Mouse (Mus musculus): Measurements from ENCODE around the gene Myo9b.

The Myo9b gene

DNA sequence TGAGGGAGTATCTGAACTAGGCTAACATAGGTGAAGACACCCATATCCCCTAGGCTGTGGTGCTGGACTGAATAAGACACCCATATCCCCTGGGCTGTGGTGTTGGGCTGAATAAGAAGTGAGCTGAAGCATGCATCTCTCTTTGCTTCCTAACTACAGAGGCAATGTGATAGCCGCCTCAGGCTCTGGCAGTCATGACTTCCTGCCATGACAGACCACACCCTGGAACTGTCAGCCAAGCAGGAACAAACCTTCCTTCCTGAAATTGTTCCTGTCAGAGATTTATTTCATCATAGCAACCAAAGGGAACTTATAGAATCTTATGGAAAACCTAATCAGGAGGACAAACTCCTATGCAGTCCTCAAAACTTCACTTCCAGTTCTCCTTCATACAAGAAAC lies 115.8 kb downstream of the Myo9b start:
- no peak for DNase-seq (ENCODE audit: low read depth)

DNA sequence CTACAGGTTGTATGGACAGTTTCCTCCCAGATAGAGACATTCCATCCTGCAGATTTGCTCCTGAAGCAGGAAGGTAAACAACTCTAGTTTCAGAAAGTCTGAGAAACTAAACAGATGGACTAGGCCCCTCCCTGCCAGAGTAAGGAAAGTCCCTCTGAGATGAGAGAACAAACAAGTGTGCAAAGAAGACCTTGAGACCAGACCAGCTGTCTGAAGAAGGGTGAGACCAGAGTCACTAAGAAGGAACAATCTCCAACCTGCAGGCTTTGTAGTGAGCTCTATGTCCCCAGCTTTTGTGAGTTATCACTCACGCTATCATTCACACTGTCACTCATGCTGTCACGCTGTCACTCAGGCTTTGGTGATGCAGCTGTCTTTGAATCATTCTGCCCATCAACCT lies 119.2 kb downstream of the Myo9b start:
- no peak for DNase-seq (ENCODE audit: low read depth)

DNA sequence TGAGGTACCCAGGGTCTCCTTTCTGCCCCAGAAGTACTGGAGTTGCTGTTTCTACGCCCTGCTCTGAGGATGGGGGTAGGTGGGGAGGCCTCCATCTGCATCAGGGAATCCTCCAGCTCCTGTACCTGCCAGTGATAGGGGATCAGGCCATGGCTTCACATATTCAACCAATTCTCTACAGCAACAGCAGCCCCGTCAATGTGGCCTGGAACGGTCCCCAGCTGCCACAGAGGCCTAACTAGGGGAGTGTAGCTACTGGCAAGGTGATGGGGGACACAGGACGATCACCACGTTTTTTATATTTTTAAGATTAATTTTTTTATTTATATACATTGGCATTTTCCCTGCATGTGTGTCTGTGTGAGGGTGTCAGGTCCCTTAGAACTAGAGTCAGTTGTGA lies 119.9 kb downstream of the Myo9b start:
- no peak for DNase-seq (ENCODE audit: low read depth)

DNA sequence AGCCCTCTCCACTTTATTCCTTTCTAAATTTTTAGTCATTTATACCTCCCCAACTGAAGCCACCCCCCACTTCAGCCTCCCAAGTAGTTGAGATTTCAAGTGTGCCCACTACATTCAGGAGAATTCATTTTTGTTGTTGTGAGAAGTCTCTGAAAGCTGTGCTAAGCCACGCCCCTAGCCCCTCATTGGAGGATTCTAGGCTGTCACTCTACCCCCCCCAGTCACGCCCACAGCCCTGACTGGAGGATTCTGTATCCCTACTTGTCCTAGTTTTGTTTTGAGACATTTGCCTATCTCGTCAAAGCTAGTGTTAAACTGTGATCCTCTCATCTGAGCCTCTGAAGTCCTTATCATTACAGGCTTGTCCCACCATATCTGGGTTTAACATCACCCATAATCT lies 120.4 kb downstream of the Myo9b start:
- no peak for DNase-seq (ENCODE audit: low read depth)

DNA sequence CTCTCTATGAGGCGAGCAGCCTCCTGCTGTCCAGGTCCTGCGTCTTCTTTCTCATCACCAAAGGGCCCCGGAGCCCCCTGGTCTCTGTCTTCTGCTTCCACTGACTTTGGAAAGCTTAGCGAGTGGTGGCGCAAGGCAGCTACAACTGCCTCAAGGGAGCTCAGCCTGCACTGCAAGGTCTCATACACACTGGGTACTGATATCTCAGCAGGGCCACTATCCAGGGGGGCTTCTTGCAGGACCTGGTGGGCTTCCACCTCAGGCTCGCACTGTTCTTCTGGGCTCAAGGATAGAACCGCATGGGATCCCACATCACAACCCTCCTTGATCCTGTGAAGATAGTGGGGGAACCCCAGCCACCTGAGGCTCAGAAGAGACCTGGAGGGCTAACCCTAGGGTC lies 122.0 kb downstream of the Myo9b start:
- DNase-seq (ENCODE audit: low read depth), result no peak

DNA sequence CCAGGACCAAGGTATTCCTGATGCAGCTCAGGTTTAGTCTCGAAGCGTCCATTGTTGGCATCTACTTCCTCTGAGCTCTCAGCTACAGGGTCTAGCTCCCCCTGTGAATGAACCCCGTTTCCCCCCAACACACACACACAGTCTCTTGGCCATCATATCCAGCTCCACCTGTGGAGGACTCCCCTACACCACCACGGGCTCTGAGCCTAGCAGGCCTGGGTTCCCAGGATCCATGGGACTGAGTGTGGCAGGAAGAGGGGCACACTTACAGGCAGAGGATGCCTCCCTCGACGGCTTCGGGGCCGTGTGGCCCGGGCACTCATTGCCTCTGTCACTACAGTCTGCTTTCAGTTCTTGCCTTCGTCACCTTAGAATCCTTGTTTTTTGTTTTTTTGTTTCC lies 122.6 kb downstream of the Myo9b start:
- no peak for DNase-seq (ENCODE audit: low read depth)

DNA sequence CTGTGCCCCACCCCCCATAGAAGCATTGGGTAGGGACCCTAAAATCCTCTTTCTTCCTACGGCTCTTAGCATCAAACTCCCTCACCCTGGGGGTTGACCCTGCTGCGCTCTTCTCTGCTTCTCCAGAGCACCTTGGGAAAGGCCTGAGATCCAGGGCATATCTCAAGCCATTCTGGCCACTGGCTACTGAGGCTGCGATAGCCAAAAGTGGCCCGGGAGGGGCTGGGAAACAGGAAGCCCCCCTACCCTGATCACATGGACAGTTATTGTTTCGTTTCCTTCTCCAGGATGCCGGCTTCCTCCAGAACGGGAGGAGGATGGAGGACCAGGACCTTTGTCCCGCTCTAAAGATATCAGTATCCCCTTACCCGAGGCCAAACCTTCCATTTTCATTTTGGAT lies 123.1 kb downstream of the Myo9b start, which contains the start of gene Ushbp1:
Ushbp1 (minus strand) TSS at position 174 of the 400 bp plus-strand sequence.
- no peak for DNase-seq (ENCODE audit: low read depth)

DNA sequence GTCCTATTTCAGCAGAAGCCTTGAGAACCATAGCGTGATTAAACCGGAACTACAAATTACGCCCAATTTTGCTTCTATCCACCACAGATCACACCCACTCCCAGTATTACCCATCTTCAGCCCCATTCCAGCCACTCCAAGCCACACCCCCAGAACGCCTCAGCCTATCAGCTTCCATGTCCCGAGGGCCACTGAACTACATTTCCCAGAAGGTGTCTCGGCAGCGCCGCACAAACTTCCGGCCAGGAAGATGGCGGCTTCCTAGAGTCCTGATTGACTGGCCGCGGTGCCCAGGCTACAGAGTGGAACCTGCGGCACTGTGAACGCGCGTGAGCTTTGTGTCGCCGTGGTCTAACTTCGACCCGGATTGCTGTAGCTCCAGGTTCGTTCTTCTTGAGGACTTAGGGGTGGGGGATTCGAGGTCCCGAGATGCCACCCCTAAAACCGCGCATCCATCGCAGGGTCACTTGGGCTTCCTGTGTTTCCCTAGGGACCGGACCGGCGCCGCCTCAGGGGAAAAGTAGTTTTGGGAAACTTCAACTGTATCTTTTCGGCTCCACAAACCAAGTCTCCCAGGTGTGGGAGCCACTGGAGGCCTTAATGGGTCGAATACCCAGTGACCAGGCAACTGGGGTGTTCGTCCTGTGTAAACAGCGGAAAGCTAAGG lies 124.3 kb downstream of the Myo9b start, which contains the start of gene Babam1:
Babam1 (plus strand) TSS at position 223 of the 667 bp plus-strand sequence.
- DNase-seq (ENCODE audit: low read depth), result peak; percentile 97

DNA sequence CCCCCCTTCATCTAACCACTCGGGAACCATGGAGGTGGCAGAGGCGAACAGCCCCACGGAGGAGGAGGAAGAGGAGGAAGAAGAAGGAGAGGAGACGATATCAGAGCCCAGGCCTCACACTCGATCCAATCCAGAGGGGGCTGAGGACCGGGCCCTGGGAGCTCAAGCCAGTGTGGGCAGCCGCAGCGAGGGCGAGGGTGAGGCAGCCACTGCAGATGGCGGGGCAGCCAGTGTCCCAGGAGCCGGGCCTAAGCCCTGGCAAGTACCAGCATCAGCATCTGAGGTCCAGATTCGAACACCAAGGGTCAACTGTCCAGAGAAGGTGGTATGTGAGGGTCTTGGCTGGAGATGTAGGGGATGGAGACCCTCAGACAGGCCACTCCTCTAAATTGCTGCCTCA lies 125.2 kb downstream of the Myo9b start:
- DNase-seq (ENCODE audit: low read depth), result no peak

DNA sequence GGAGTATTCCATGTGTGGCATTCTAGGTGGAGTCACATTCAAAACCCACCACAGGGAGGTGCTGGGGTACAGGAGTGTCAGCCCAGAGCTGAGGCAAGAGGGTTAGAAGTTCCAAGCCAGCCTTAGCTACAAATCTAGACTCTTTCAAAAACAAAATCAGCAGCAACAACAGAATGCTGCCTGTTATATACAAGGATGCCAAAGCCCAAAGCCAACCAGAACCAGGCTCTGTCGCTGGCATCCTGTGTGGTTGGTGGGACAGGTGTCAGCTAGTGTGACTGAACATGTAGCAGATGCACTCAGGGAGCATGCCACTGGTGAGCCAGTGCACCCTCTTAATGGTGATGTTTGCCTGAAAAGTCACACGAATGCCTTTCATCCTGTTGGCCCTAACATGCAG lies 128.3 kb downstream of the Myo9b start:
- DNase-seq (ENCODE audit: low read depth), result no peak

DNA sequence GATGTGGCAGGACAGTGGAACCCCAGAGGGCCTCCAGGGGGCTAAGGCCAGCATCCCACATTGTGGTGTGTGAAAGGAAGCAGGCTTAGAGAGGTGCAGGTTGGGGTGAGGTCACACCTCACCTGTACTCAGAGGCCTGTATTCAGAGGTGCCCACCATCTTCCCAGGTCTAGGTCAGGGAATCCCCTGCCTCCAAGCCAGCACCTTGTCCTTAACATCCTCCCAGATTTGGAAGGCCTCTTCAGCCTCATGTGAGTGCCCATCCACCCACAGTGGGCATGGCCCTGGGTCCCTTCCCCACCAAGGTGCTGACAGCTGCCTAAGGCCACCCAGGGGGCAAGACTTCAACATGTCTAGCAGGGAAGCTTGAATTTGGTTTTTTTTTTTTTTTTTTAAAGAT lies 128.9 kb downstream of the Myo9b start:
- no peak for DNase-seq (ENCODE audit: low read depth)

DNA sequence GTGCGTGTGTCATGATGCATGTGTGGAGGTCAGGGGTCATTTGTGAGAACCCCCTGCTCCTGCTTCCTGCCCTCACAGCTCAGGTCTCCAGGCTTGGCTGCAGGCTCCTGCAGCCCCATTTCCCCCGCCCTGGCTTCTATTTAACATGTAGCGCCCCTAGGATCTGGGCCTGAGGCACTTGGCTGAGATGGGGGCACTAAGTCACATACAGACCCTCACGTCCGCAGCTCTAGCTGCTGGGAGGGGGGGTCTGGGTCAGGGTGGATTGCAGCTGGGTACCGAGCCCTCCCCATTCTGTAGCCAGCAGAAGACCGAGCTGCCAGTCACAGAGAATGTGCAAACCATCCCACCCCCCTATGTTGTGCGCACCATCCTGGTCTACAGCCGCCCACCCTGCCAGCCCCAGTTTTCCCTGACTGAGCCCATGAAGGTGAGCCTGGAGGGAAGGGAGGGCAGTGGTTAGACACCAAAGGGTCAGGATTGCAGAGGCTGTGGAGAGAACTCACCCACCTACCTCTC lies 130.0 kb downstream of the Myo9b start:
- DNase-seq (ENCODE audit: low read depth), result no peak

DNA sequence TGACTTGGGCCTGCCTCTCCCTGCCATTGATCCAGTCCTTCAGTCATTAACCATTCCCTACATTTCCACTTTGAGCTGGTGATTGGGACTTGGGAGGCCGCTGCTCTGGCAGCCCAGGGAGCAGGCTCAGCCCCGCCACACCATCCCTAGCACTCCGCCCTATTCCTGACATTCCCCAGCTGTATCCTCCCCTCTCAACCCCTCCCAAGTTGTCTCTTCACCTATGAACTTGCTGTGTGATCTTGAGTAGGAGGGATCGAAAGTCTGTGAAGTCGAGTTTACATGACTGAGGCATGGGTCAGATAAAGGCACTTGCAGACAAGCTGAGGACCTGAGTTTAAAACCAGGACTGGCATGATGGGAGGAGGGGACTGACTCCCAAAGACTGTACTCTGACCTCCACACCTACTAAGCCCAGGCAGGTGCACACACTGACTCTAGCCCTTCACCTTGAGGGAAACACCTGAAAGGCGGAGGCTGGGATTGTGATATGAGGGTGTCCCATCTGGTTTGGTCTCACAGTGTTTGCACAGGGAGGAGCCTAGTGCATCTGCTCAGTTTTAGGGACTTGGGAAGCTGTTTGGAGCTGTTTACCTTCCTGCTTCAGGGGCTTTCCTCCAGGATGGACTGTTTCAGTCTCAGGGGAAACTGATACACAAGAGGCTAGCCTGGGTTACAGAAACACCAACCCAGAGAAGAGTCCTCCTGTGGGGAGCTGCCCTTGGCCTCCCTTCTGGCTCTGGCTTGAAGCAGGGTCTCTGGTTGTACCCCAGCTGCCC lies 130.8 kb downstream of the Myo9b start:
- DNase-seq (ENCODE audit: low read depth), result no peak

DNA sequence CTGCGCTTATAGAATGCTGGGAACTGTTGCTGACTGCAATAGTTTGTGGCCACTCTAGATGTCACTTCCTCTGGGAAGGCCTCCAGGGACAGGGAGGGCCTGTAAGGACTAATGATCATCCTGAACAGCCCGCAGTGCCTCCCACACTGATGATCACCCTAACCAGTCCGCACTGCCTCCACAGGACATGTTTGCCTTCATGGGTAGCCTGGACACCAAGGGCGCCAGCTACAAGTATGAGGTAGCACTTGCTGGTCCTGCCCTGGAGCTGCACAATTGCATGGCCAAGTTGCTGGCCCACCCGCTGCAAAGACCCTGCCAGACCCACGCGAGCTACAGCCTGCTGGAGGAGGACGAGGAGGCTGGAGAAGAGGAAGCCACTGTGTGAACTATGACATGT lies 131.5 kb downstream of the Myo9b start:
- DNase-seq (ENCODE audit: low read depth), result no peak

DNA sequence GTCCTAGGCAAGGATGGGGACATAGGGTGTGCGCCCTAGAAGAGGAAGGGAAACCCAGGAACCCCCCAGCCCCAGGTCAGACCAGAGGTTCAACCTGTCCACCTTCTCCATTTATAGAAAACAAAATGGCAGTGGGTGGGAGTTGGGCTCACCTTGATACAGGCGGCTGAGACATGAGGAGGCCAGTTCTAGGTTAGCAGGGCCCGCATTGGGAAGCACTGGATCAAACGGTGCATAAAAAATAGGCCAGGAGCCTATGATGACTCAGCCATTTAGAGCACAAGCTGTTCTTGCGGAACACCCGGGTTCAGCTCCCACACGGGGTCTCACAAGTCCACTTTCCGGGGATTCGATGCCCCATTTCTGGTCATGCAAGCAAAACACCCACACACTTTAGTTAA lies 132.4 kb downstream of the Myo9b start:
- no peak for DNase-seq (ENCODE audit: low read depth)

DNA sequence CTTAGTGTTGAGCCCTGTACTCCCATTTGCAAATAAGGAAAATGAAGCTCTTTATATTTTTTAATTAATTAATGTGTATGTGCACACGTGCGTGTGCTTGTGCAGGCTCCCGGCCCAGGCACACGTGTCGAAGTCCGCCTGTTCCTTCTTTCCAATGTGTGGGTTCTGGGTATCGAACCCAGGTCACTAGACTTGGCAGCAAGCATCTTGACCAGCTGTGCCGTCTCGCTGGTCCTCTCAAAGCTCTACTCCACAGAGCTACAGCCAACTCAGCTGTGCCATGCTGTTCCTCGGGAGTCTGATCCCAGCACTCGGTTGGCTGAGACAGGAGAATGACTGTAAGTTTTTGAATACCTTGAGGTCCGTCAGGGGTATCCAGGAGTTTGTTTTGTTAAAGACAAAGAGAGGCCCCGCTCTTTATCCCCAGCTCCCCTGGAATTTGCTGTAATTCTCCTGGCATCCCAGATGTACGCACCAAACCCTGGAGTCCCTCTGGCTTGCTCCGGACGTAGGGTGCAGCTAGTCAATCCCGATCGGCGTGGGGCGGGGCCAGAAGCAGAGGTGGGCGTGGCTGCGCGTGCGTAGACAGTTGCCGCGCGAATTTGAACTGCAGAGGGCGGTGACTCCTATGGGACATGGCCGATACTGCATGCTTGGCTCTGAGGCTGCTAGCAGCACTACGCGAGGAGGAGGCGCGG lies 133.0 kb downstream of the Myo9b start, which contains the start of gene Ankle1:
Ankle1 (plus strand) TSS at position 610 of the 698 bp plus-strand sequence.
- peak; percentile 97 for DNase-seq (ENCODE audit: low read depth)

DNA sequence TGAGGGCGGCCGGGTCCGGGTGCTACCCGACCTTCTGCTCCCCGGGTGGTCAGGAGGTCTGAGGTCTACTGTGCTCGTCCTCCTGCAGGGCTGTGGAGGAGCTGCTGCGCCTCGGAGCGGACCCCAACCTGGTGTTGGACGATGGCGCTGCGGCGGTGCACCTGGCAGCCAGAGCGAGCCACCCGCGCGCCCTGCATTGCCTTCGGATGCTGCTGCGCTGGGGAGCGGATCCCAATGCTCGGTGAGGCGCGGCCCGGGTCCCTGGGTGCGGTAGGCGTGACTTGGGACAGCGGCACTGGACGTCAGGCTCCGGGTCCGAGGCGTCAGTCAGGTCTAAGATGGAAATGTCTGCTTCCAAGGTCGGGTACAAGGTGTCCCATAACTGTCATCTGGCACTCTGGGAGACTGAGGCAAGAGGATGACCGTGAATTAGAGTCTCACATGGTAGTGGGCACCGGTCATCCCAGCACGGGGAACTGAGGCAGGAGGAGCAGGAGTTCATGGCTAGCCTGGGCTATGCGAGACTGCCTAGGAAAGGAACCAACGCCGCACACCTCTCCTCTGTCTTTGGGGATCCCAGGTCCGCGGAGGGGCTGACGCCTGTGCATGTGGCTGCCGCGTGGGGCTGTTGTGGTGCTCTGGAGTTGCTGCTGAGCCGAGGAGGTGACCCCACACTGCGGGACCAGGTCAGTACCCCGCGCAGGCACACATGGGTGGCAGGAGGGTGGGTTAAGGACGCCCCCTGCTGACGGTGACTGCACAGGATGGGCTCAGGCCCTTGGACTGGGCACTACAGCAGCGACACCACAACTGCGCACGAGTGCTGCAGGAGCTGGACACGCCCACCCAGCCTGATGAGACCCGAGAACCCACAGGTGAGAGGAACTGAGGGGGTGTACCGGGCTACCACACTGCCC lies 133.8 kb downstream of the Myo9b start:
- peak; percentile 76 for DNase-seq (ENCODE audit: low read depth)

DNA sequence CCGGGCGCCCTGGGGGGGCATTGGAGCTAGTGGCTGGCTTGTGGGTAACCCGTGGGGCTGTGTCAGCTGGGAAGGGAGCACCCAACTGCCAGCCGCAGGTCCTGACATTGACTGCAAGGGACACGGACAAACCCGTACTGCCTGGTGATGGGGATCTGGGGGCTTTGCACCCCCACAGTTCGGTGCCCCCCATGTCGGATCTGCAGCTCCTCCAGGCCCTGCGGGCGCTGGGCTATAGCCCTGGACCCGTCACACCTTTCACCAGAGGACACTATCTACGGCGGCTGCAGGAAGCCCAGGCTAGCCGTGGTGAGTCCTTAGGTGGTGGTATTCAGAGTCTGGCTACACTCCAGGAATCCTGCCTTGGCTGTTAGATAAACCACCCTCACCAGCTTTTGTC lies 134.9 kb downstream of the Myo9b start:
- DNase-seq (ENCODE audit: low read depth), result no peak

DNA sequence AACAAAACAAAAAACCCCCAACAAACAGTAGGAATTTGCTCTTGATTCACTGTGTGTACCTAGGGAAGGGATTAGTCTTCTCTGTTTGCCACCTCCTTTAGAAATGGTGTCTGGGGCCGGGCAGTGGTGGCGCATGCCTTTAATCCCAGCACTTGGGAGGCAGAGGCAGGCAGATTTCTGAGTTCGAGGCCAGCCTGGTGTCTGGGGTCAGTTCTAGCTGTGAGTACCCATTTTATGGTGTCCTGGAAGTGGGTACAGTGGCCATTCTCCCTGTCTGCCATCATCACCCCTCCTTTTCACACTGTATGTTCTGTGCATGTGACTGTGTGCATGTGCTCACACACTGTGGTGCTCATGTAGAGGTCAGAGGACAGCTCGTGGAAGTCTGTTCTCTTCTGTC lies 135.7 kb downstream of the Myo9b start:
- DNase-seq (ENCODE audit: low read depth), result no peak
